In the genomic region with DNA sequence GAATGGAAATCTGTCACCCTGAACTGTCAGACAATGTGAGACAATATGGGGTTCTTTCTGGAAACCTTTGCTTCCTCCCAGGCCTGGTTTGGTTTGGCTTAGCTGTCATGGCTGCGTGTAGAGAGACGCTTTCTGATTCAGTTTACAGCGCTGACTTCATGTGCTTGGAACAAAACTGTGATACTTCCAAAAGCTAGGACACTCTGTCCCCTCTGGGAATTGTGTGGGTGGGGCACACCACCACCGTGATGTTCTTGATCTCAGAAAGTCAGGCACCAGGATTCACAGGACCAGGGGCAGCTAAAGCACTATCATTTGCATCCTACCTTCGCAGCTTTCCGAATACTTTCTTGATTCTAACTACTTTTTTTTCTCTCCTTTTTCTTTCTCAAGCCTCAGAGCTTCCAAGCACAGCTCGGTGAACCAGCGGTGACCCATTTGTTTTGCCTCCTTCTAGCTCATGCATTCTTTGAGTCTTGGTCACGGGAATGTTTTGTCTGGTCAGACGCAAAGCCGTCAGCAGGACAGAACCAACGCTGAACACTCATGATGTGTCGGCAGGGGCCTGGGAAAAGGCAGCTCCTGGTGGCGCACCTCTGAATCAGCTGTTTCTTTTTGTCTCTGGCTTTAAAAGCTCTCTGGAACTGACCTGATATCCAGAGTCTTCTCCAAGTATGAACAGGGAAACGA, we compare ENCODE assay signal across 30 mouse cellular contexts. TPM values are rescaled to one million over a fixed set of nuclear protein-coding genes. Genes with fewer than 3 reads are reported as not detected.
A peak's percentile ranks its signal among the peaks of the same experiment; 100 is the strongest.
DNase-seq lines count a peak whose midpoint lies in the region; ATAC-seq lines count a peak whose summit lies in the region.
"Had no signal": no experiment of that assay in that cellular context is flagged by ENCODE, and none has a peak within 500 bp of the region (broad histone marks: within the 10 kb centered on the region; RNA-seq: fewer than 3 reads in every experiment).

No protein-coding gene starts in this region.

- no peak for DNase-seq in heart, postnatal 4 days
- DNase-seq in ovary, adult 18-20 months (ENCODE audit: low spot score) = peak; percentile 61
- no peak for DNase-seq in ovary, postnatal 14 days (ENCODE audit: low spot score)
- DNase-seq in NIH3T3 (ENCODE audit: low read depth) = peak; percentile 79
- peak; percentile 38 for DNase-seq in skeletal muscle tissue, adult 2 months (ENCODE audit: low read depth, low spot score)
- DNase-seq in hindbrain, embryonic 11.5 days (ENCODE audit: low spot score) = no peak
- DNase-seq: adrenal gland, adult 2 months; cerebellum, adult 2 months; cerebellum, postnatal 36 days; embryo, embryonic 11 days; gastrocnemius, postnatal 25 days; kidney, adult 9 months; lung, adult 18-20 months; lung, postnatal 14 days; right cerebral cortex, postnatal 14 days; spleen, adult 18-20 months had no signal

- no peaks in the 10 kb centered on the region for H3K36me3 ChIP-seq in heart, embryonic 11.5 days (ENCODE audit: control insufficient read depth, insufficient read depth, low read length)
- H3K36me3 ChIP-seq in hindbrain, embryonic 11.5 days (ENCODE audit: control insufficient read depth, insufficient read depth, low read length) = no peaks in the 10 kb centered on the region
- H3K36me3 ChIP-seq: embryonic facial prominence, embryonic 13.5 days; hindbrain, embryonic 15.5 days; intestine, embryonic 15.5 days; limb, embryonic 13.5 days; liver, embryonic 12.5 days; midbrain, embryonic 15.5 days; neural tube, embryonic 13.5 days had no signal

- no peak overlapping the region for H3K4me2 ChIP-seq in heart, embryonic 11.5 days
- H3K4me2 ChIP-seq in hindbrain, embryonic 11.5 days (replicated peaks; ENCODE audit: low read depth, low read length) = no peak overlapping the region
- H3K4me2 ChIP-seq: embryonic facial prominence, embryonic 13.5 days; hindbrain, embryonic 15.5 days; intestine, embryonic 15.5 days; limb, embryonic 13.5 days; liver, embryonic 12.5 days; midbrain, embryonic 15.5 days; neural tube, embryonic 13.5 days had no signal

- no peak overlapping the region for H3K27ac ChIP-seq in heart, embryonic 11.5 days (ENCODE audit: low read depth, low read length)
- H3K27ac ChIP-seq in hindbrain, embryonic 11.5 days (ENCODE audit: low read depth, low read length) = no peak overlapping the region
- H3K27ac ChIP-seq: embryonic facial prominence, embryonic 13.5 days; hindbrain, embryonic 15.5 days; intestine, embryonic 15.5 days; limb, embryonic 13.5 days; liver, embryonic 12.5 days; midbrain, embryonic 15.5 days; neural tube, embryonic 13.5 days had no signal

- peaks cover 5% of the 10 kb centered on the region; the same call in 1 of the 2 replicates for H3K4me1 ChIP-seq in heart, embryonic 11.5 days (ENCODE audit: control insufficient read depth, insufficient read depth, low read length)
- no peaks in the 10 kb centered on the region for H3K4me1 ChIP-seq in hindbrain, embryonic 11.5 days (replicated peaks; ENCODE audit: control insufficient read depth, insufficient read depth, low read length)
- H3K4me1 ChIP-seq: embryonic facial prominence, embryonic 13.5 days; hindbrain, embryonic 15.5 days; intestine, embryonic 15.5 days; limb, embryonic 13.5 days; liver, embryonic 12.5 days; midbrain, embryonic 15.5 days; neural tube, embryonic 13.5 days had no signal

- H3K4me3 ChIP-seq in heart, embryonic 11.5 days (ENCODE audit: low read depth, low read length) = no peak overlapping the region
- H3K4me3 ChIP-seq in hindbrain, embryonic 11.5 days (ENCODE audit: low read depth, low read length) = no peak overlapping the region
- H3K4me3 ChIP-seq: embryonic facial prominence, embryonic 13.5 days; hindbrain, embryonic 15.5 days; intestine, embryonic 15.5 days; limb, embryonic 13.5 days; liver, embryonic 12.5 days; midbrain, embryonic 15.5 days; neural tube, embryonic 13.5 days had no signal

- H3K27me3 ChIP-seq in heart, embryonic 11.5 days (ENCODE audit: control insufficient read depth, insufficient read depth, low read length) = no peaks in the 10 kb centered on the region
- H3K27me3 ChIP-seq in hindbrain, embryonic 11.5 days (ENCODE audit: control insufficient read depth, insufficient read depth, low read length) = no peaks in the 10 kb centered on the region
- H3K27me3 ChIP-seq: embryonic facial prominence, embryonic 13.5 days; hindbrain, embryonic 15.5 days; intestine, embryonic 15.5 days; limb, embryonic 13.5 days; liver, embryonic 12.5 days; midbrain, embryonic 15.5 days; neural tube, embryonic 13.5 days had no signal

- WGBS in heart, embryonic 11.5 days (ENCODE audit: insufficient replicate concordance) = 62% methylated on average over 15 of the region's 15 CpGs
- WGBS in hindbrain, embryonic 11.5 days = 62% methylated on average over 15 of the region's 15 CpGs

- H3K9ac ChIP-seq in heart, embryonic 11.5 days (ENCODE audit: low read depth, low read length) = 0 out of 2 replicates have a peak overlapping the region, but pooled peaks have one; percentile 16
- H3K9ac ChIP-seq in hindbrain, embryonic 11.5 days (ENCODE audit: low read depth, low read length) = no peak overlapping the region
- H3K9ac ChIP-seq: embryonic facial prominence, embryonic 13.5 days; hindbrain, embryonic 15.5 days; intestine, embryonic 15.5 days; limb, embryonic 13.5 days; liver, embryonic 12.5 days; midbrain, embryonic 15.5 days; neural tube, embryonic 13.5 days had no signal

- ATAC-seq in heart, embryonic 11.5 days (replicated peaks; ENCODE audit: insufficient number of reproducible peaks, low FRiP score, low TSS enrichment) = no peak
- no peak for ATAC-seq in hindbrain, embryonic 11.5 days (ENCODE audit: low FRiP score)
- no peak for ATAC-seq in inflammation-experienced regulatory T-cells, adult 6 months
- ATAC-seq: forebrain, embryonic 16.5 days; intestine, embryonic 15.5 days; liver, embryonic 12.5 days; midbrain, embryonic 15.5 days had no signal

- H3K9me3 ChIP-seq in heart, embryonic 11.5 days (replicated peaks; ENCODE audit: control insufficient read depth, low read length) = no peaks in the 10 kb centered on the region
- no peaks in the 10 kb centered on the region for H3K9me3 ChIP-seq in hindbrain, embryonic 11.5 days (ENCODE audit: control insufficient read depth, low read length)
- H3K9me3 ChIP-seq: embryonic facial prominence, embryonic 13.5 days; hindbrain, embryonic 15.5 days; intestine, embryonic 15.5 days; limb, embryonic 13.5 days; liver, embryonic 12.5 days; midbrain, embryonic 15.5 days; neural tube, embryonic 13.5 days had no signal

RNA-seq across cellular contexts. Expression of gene Htr1d, which starts 18.2 kb away (rescaled TPM):
- polyA plus RNA-seq in heart, embryonic 11.5 days (2014; fragmentation: Nextera tagmentation; extraction: Ambion mirVana) = 0.39 TPM in 1 of 2 replicates, not detected in the other
- total RNA-seq in heart, postnatal 4 days (2021) = not detected
- 0.28 and 0.52 TPM in 2 replicates for polyA plus RNA-seq in hindbrain, embryonic 11.5 days (2014; fragmentation: Nextera tagmentation; extraction: Ambion mirVana)
- not detected for polyA plus RNA-seq in inflammation-experienced regulatory T-cells, adult 6 months (2017; shearing (Covaris generic))
- total RNA-seq: adrenal gland, adult 2 months; gastrocnemius, postnatal 25 days; heart, postnatal 36 days; megakaryocyte-erythroid progenitor cell, adult 5-6 weeks had no signal
- polyA plus RNA-seq: adrenal gland, adult 2 months; heart, embryonic 14.5 days; liver, embryonic 12.5 days had no signal

RNA-seq across cellular contexts. Expression of gene 6030445D17Rik, which starts 20.6 kb away (rescaled TPM):
- 0.25 and 0.29 TPM in 2 replicates for polyA plus RNA-seq in heart, embryonic 11.5 days (2014; fragmentation: Nextera tagmentation; extraction: Ambion mirVana)
- under 1 TPM; 0.34 to 0.45 TPM for total RNA-seq in heart, postnatal 4 days (2021)
- polyA plus RNA-seq in hindbrain, embryonic 11.5 days (2014; fragmentation: Nextera tagmentation; extraction: Ambion mirVana) = not detected in 2 replicates
- under 1 TPM in 1 of 3 experiments, not detected in 2; 0.19 TPM for polyA plus RNA-seq in inflammation-experienced regulatory T-cells, adult 6 months (2017; shearing (Covaris generic))
- total RNA-seq: adrenal gland, adult 2 months; megakaryocyte-erythroid progenitor cell, adult 5-6 weeks had no signal
- polyA plus RNA-seq: liver, embryonic 12.5 days; testis, adult 2 months had no signal

RNA-seq across cellular contexts. Expression of gene Luzp1, which starts 28.1 kb away (rescaled TPM):
- 85.8 and 108 TPM in 2 replicates for polyA plus RNA-seq in heart, embryonic 11.5 days (2014; fragmentation: Nextera tagmentation; extraction: Ambion mirVana)
- total RNA-seq in heart, postnatal 4 days (2021) = 10 to 100 TPM; 58.4 to 62.3 TPM
- polyA plus RNA-seq in hindbrain, embryonic 11.5 days (2014; fragmentation: Nextera tagmentation; extraction: Ambion mirVana) = 96.6 and 130 TPM in 2 replicates
- polyA plus RNA-seq in inflammation-experienced regulatory T-cells, adult 6 months (2017; shearing (Covaris generic)) = 10 to 100 TPM in 1 of 3 experiments, 1 to 10 TPM in 2; 4.9 to 10.9 (median 5.6) TPM

Comparison
In these comparisons a context has a peak if more than half of its experiments do, and no peak if none do; other contexts are left out.
1. DNase-seq: peak in ovary, adult 18-20 months (single experiment), NIH3T3 (single experiment) and skeletal muscle tissue, adult 2 months (single experiment); none in heart, postnatal 4 days (single experiment), ovary, postnatal 14 days (single experiment) and hindbrain, embryonic 11.5 days (single experiment).